Mouse (Mus musculus): ENCODE measurements around the gene Ccdc180. TPM values are rescaled to one million over a fixed set of nuclear protein-coding genes. Genes with fewer than 3 reads are reported as not detected.

Ccdc180 gene
- polyA plus RNA-seq, 1 experiment from 2014 or later = 0.16 TPM

DNA sequence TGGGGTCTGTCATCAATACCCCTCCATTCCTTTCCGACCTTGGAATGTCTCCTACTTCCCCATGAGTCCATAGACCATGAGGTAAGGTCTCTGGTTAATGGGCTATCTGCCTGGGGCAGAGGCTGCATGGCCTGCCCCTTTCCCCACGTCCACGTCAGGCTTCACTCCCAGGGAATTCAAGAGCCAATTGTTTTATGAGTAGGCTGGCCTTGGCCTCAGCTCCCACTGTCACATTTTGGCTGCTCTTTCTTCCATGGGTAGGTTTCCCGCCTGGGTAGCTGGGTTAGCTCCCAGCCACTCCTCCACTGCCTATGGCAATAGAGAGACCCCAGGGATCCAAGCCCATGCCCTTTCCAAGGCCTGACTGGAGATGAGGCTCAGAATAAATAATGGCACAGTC, 38.5 kb downstream of the Ccdc180 start:
- Histone ChIP-seq H3K4me2 (ENCODE audit: low read depth, low read length) (no peak overlapping the region), H3K9me3 (ENCODE audit: control insufficient read depth, low read length) (no peaks in the 10 kb centered on the region), H3K9ac (ENCODE audit: low read depth, low read length) (no peak overlapping the region), H3K27me3 (replicated peaks; ENCODE audit: control insufficient read depth, insufficient read depth, low read length) (no peaks in the 10 kb centered on the region), H3K27ac (ENCODE audit: low read length) (no peak overlapping the region), H3K4me3 (ENCODE audit: low read length) (no peak overlapping the region), H3K36me3 (ENCODE audit: control insufficient read depth, insufficient read depth, low read length) (no peaks in the 10 kb centered on the region), H3K4me1 (ENCODE audit: control insufficient read depth, insufficient read depth, low read length) (no peaks in the 10 kb centered on the region)
- WGBS = 79% methylated on average over 4 of the region's 4 CpGs
- no peak for ATAC-seq

DNA sequence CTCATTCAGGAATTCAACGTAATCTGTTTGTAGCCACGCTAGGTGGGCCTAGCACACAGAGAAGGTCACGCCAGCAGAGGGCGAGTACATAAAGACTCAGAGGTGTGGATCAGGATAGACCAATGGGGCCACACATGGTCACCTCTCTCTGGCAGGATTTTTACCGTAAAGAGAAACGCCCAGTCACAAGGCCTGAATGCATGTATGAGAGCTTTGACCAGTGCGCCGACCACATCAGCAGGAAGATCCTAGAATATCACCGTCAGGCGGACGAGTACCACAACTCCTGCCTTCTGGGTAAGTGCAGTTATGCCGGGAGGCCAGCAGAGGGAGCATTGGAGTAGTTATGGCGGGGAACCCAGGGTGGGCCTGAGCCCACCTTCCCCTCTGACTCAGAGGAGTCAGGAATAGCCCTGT, 51.5 kb downstream of the Ccdc180 start:
- no peak for ATAC-seq
- H3K4me2 ChIP-seq (ENCODE audit: low read depth, low read length) = 0 out of 2 replicates have a peak overlapping the region, but pooled peaks have one; percentile 5
- H3K27me3 ChIP-seq (replicated peaks; ENCODE audit: control insufficient read depth, insufficient read depth, low read length) = no peaks in the 10 kb centered on the region
- H3K9me3 ChIP-seq (ENCODE audit: control insufficient read depth, low read length) = no peaks in the 10 kb centered on the region
- H3K4me1 ChIP-seq (ENCODE audit: control insufficient read depth, insufficient read depth, low read length) = no peaks in the 10 kb centered on the region
- H3K36me3 ChIP-seq (ENCODE audit: control insufficient read depth, insufficient read depth, low read length) = no peaks in the 10 kb centered on the region
- no peak overlapping the region for H3K9ac ChIP-seq (ENCODE audit: low read depth, low read length)
- WGBS = 30% methylated on average over 13 of the region's 13 CpGs
- no peak overlapping the region for H3K4me3 ChIP-seq (ENCODE audit: low read length)
- H3K27ac ChIP-seq (ENCODE audit: low read length) = no peak overlapping the region

DNA sequence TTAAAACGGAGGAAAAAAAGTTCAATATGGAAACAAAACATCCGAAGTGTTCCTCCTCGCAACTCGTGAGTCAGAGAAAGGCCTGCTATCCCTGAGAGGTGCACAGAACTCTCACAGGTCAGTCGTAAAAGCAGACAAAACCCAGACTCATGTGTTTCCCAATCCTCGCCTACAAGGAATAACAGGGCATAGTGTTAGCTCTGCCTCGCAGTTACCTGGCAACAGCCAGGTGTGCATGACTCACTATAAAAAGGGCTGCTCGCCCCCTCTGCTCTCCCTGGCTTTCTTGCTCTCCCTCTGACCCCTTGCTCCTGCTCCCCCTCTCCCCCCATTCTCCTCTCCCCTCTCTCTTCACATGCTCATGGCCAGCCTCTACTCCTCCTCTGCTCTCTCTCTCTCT, 57.6 kb downstream of the Ccdc180 start:
- Histone ChIP-seq H3K36me3 (ENCODE audit: control insufficient read depth, insufficient read depth, low read length) (no peaks in the 10 kb centered on the region), H3K9ac (ENCODE audit: low read depth, low read length) (no peak overlapping the region), H3K27me3 (replicated peaks; ENCODE audit: control insufficient read depth, insufficient read depth, low read length) (no peaks in the 10 kb centered on the region), H3K27ac (ENCODE audit: low read length) (no peak overlapping the region), H3K4me1 (ENCODE audit: control insufficient read depth, insufficient read depth, low read length) (no peaks in the 10 kb centered on the region; the same call in 1 of the 2 replicates), H3K4me2 (ENCODE audit: low read depth, low read length) (no peak overlapping the region), H3K4me3 (ENCODE audit: low read length) (no peak overlapping the region), H3K9me3 (ENCODE audit: control insufficient read depth, low read length) (no peaks in the 10 kb centered on the region)
- 50% methylated on average over 8 of the region's 8 CpGs for whole genome bisulfite sequencing
- peak; percentile 64; the same call in 1 of the 2 replicates for ATAC-seq

DNA sequence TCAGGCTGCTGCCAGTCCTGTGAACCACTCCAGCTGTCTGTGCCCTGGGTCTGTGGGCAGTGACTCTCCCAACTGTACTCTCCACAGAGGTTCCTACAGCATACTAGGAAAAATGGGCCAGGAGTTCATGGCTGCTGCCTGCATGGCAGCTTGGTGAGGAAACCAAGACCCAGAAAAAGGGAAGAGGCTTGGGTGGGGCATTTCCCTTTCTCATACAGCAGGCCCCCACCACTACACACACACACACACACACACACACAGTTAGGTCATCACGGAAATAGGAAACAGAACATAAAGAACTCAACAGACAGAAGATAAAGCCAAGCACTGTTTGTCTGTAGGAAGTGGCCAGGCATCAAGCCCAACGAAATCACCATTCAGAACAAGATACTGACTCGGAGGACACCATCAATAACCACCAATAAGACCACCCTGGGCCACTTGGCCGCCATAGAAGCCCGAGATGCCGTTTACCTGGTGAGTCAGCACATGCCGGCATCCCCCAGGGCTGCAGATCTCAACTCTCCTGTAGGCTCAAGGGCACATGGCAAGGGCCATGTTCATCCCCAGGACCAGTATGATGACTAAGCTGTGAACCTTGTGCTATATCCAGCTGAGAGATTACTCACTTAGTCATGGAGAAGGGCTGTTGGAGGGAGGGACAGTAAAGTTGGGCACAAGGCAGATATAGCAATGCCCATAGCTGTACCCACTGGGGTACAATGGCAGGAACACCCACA, 59.2 kb downstream of the Ccdc180 start:
- WGBS = 83% methylated on average over 7 of the region's 7 CpGs
- no peak overlapping the region for H3K4me3 ChIP-seq (ENCODE audit: low read length)
- no peak overlapping the region for H3K27ac ChIP-seq (ENCODE audit: low read length)
- H3K9me3 ChIP-seq (ENCODE audit: control insufficient read depth, low read length) = no peaks in the 10 kb centered on the region
- no peaks in the 10 kb centered on the region for H3K36me3 ChIP-seq (ENCODE audit: control insufficient read depth, insufficient read depth, low read length)
- no peak overlapping the region for H3K9ac ChIP-seq (ENCODE audit: low read depth, low read length)
- peak; percentile 49; the same call in 1 of the 2 replicates for ATAC-seq
- H3K4me2 ChIP-seq (ENCODE audit: low read depth, low read length) = no peak overlapping the region
- no peaks in the 10 kb centered on the region; the same call in 1 of the 2 replicates for H3K4me1 ChIP-seq (ENCODE audit: control insufficient read depth, insufficient read depth, low read length)
- H3K27me3 ChIP-seq (replicated peaks; ENCODE audit: control insufficient read depth, insufficient read depth, low read length) = no peaks in the 10 kb centered on the region

DNA sequence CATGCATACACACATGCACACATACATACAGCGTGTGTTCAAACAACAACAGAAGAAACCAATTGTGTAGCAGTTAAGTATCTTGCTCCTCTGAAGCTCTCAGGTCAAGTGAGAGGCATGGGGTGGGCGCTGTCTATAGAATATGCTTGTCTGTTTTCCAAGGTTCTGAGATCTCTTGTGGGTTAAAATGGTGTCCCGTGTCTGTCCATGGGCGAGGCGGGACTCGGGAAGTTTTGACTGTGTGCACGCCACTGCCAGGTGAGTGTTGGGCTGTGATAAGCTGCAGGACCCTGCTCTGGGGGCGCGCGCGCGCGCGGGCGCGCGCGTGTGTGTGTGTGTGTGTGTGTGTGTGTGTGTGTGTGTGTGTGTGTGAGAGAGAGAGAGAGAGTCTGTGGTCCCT, 61.7 kb downstream of the Ccdc180 start:
- Histone ChIP-seq H3K36me3 (ENCODE audit: control insufficient read depth, insufficient read depth, low read length) (no peaks in the 10 kb centered on the region), H3K4me1 (ENCODE audit: control insufficient read depth, insufficient read depth, low read length) (no peaks in the 10 kb centered on the region; the same call in 1 of the 2 replicates), H3K4me3 (ENCODE audit: low read length) (no peak overlapping the region), H3K9ac (ENCODE audit: low read depth, low read length) (no peak overlapping the region), H3K9me3 (ENCODE audit: control insufficient read depth, low read length) (no peaks in the 10 kb centered on the region), H3K27me3 (replicated peaks; ENCODE audit: control insufficient read depth, insufficient read depth, low read length) (no peaks in the 10 kb centered on the region), H3K27ac (ENCODE audit: low read length) (no peak overlapping the region), H3K4me2 (ENCODE audit: low read depth, low read length) (no peak overlapping the region)
- ATAC-seq = no peak
- 89% methylated on average over 18 of the region's 18 CpGs for WGBS

DNA sequence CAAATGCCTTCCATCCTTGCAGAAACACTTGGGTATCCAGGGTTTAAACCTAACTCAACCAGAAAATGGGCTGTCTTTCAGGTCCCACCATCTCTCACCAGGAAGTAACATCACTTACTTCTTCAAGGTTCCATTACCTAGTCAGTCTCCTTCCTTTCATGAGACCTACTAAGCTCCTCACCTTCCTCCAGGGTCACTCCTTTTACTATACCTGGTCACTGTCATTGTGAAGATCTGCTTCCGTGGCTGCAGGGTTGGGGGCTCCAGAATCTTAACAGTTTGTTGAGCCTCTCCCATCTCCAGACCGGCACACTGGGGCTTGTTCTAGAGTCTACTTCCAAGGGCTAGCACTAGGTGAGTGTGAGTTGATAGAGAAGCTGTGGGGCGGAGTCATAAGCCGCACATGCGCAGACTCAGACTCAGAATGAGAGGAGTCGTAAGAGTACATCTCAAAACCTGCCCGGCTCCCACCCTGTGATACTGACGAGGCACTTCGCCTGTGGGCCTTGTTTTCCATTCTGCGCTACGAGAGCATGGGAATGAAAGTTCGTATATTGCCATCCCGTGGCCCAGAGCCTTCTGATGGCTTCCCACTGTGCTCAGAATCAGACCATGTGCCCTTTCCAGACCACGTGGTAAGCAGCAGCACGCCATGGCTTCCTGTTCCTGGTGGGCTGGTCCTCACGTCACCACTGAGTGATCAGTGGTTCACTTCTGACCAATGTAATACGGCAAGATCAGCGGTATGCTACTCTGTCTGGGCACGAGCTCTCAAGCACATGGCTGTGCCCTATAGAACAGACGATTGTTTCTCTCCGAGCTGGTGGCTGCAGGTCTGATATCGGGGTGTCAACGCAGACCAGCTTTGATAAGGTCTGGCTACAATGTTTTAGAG, 63.2 kb downstream of the Ccdc180 start:
- WGBS = 91% methylated on average over 23 of the region's 23 CpGs
- H3K27ac ChIP-seq (ENCODE audit: low read length) = no peak overlapping the region
- H3K36me3 ChIP-seq (ENCODE audit: control insufficient read depth, insufficient read depth, low read length) = no peaks in the 10 kb centered on the region
- no peaks in the 10 kb centered on the region; the same call in 1 of the 2 replicates for H3K4me1 ChIP-seq (ENCODE audit: control insufficient read depth, insufficient read depth, low read length)
- H3K9me3 ChIP-seq (ENCODE audit: control insufficient read depth, low read length) = no peaks in the 10 kb centered on the region
- no peak overlapping the region for H3K9ac ChIP-seq (ENCODE audit: low read depth, low read length)
- ATAC-seq = no peak
- no peak overlapping the region for H3K4me3 ChIP-seq (ENCODE audit: low read length)
- H3K27me3 ChIP-seq (replicated peaks; ENCODE audit: control insufficient read depth, insufficient read depth, low read length) = no peaks in the 10 kb centered on the region
- H3K4me2 ChIP-seq (ENCODE audit: low read depth, low read length) = no peak overlapping the region

DNA sequence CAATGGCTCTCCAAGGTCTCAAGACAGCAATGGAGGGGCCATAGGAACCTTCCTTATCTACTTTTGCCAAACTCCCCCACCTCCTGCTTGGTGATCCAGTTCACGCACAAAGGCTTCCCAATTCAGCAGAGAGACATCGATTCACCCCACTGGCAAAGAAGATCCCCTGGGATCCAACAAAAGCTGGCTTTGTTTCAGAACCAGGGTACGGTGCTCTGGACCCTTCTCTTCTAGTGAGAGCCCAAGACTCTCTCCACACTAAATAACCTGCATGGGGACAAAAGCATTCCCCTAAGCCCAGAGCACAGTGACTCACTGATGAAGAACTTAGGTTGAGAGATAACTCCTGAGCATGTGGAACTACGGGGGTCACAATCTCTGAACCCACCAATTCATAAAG, 65.1 kb downstream of the Ccdc180 start:
- 89% methylated on average over 4 of the region's 4 CpGs for WGBS

DNA sequence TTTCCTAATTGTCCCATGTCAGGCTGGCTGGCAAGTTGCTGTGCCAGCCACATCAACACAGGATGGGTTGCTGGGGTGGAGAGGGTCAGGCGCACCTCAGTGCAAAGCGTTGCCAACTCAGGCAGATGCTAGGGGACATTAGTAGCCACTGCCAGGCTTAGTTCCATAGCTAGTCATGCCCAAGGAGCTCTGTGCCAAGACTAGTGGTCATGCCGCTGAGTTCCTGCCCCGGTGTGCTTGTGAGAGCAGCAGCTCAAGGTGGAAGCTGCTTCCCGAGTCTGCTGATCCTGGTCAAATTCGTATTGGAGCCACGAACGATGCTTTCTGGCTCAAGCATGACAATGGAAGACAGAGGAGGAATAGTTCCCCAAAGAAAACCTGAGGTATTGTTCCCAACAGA, 66.0 kb downstream of the Ccdc180 start:
- no peak overlapping the region for H3K4me2 ChIP-seq (ENCODE audit: low read depth, low read length)
- no peak overlapping the region for H3K27ac ChIP-seq (ENCODE audit: low read length)
- H3K4me1 ChIP-seq (ENCODE audit: control insufficient read depth, insufficient read depth, low read length) = no peaks in the 10 kb centered on the region
- H3K27me3 ChIP-seq (replicated peaks; ENCODE audit: control insufficient read depth, insufficient read depth, low read length) = no peaks in the 10 kb centered on the region
- WGBS = 93% methylated on average over 8 of the region's 8 CpGs
- H3K9ac ChIP-seq (ENCODE audit: low read depth, low read length) = no peak overlapping the region
- no peaks in the 10 kb centered on the region for H3K36me3 ChIP-seq (ENCODE audit: control insufficient read depth, insufficient read depth, low read length)
- no peak overlapping the region for H3K4me3 ChIP-seq (ENCODE audit: low read length)
- H3K9me3 ChIP-seq (ENCODE audit: control insufficient read depth, low read length) = no peaks in the 10 kb centered on the region
- ATAC-seq = no peak

More for the DNA sequence above, 65.1 kb downstream of the Ccdc180 start:
- ATAC-seq = no peak
- H3K9me3 ChIP-seq (ENCODE audit: control insufficient read depth, low read length) = no peaks in the 10 kb centered on the region
- H3K9ac ChIP-seq (ENCODE audit: low read depth, low read length) = no peak overlapping the region
- no peak overlapping the region for H3K4me3 ChIP-seq (ENCODE audit: low read length)
- no peaks in the 10 kb centered on the region for H3K4me1 ChIP-seq (ENCODE audit: control insufficient read depth, insufficient read depth, low read length)
- no peaks in the 10 kb centered on the region for H3K36me3 ChIP-seq (ENCODE audit: control insufficient read depth, insufficient read depth, low read length)
- H3K27me3 ChIP-seq (replicated peaks; ENCODE audit: control insufficient read depth, insufficient read depth, low read length) = no peaks in the 10 kb centered on the region
- no peak overlapping the region for H3K4me2 ChIP-seq (ENCODE audit: low read depth, low read length)
- no peak overlapping the region for H3K27ac ChIP-seq (ENCODE audit: low read length)

DNA sequence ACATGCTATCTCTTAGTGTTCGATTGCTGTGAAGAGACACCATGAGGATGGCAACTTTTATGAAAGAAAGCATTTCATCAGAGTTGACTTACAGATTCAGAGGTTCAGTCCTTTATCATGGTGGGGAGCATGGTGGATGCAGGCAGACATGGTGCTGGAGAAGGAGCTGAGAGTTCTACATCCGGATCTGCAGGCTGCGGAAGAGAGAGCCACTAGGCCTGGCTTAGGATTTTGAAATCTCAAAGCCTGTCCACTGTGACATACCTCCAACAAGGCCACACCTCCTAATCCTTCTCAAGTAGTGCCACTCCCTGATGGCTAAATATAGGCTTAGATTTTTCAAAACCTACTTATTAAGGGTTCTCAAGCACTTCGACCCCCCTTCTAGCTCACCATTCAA, 66.6 kb downstream of the Ccdc180 start:
- Histone ChIP-seq H3K36me3 (ENCODE audit: control insufficient read depth, insufficient read depth, low read length) (no peaks in the 10 kb centered on the region), H3K9me3 (ENCODE audit: control insufficient read depth, low read length) (no peaks in the 10 kb centered on the region), H3K4me2 (ENCODE audit: low read depth, low read length) (no peak overlapping the region), H3K27me3 (replicated peaks; ENCODE audit: control insufficient read depth, insufficient read depth, low read length) (no peaks in the 10 kb centered on the region), H3K27ac (ENCODE audit: low read length) (no peak overlapping the region), H3K9ac (ENCODE audit: low read depth, low read length) (no peak overlapping the region), H3K4me1 (ENCODE audit: control insufficient read depth, insufficient read depth, low read length) (no peaks in the 10 kb centered on the region), H3K4me3 (ENCODE audit: low read length) (no peak overlapping the region)
- no peak for ATAC-seq
- WGBS = 96% methylated on average over 4 of the region's 4 CpGs
